Mouse (Mus musculus): ENCODE measurements around the gene 1700037H04Rik.

The 1700037H04Rik gene

DNA sequence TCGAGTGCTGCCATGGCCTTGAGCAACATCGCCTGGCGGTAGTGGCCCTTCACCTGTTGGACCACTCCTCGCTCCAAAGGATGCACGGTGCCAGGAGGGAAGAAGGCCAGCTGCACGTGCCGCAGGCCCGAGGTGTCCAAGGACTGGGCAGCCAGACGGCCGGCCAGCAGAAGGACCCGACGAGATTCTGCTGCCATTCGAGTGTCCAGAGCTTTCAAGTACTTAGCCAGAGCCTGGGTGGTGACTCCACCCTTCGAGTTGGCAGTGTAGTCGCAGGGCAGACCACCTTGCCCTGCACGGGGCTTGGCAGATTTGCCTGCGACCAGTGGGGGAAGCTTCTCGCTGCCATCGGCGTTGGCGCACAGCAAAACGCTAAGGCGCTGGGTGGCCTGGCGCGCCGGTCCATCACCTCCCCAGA lies 19.0 kb upstream of the 1700037H04Rik start:
- peak in 1 of 2 experiments; percentile 41 for DNase-seq

- peak in 1 of 2 experiments; percentile 41 for DNase-seq
These were observed 18.1 kb upstream of the 1700037H04Rik start for GRCm38 (mm10) chr2:131177932-131178331.

- peak; percentile 84 to 88 for DNase-seq
These were observed 16.6 kb upstream of the 1700037H04Rik start for GRCm38 (mm10) chr2:131176491-131176890.

- peak; percentile 55 to 57 for DNase-seq
These were observed 16.0 kb upstream of the 1700037H04Rik start for GRCm38 (mm10) chr2:131175945-131176309.

DNA sequence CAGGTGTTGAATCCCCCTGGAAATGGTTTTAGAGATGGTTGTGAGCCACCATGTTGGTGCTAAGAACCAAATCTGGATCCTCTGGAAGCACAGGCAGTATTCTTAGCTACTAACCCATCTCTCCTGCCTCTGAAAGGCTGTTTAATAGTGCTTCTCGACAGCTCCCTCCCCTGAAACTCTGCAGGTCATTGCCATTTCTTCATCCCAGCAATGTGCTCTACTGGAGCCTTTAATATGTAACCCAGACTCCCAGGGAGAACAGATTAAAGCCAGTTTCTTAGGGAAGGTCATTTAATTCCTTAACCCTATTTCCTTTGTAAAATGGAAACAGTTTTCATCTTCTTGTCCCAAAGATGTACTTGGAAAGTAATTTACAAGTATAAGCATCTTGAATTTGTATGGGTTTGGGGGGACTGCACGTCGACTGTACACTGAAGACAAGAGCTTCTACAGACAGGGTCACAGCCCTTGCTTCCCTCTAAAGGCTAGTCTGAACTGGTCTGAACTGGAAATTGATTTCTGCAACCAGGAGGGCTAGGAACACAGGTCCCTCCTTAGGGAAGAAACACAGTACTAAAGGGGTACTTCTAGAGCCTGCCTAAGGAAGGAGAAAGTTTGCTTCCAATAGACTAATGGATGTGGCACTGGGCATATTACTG lies 15.5 kb upstream of the 1700037H04Rik start:
- peak; percentile 40 to 55 for DNase-seq

- DNase-seq, result peak; percentile 69 to 76
These were observed 14.8 kb upstream of the 1700037H04Rik start for GRCm38 (mm10) chr2:131174700-131175099.

DNA sequence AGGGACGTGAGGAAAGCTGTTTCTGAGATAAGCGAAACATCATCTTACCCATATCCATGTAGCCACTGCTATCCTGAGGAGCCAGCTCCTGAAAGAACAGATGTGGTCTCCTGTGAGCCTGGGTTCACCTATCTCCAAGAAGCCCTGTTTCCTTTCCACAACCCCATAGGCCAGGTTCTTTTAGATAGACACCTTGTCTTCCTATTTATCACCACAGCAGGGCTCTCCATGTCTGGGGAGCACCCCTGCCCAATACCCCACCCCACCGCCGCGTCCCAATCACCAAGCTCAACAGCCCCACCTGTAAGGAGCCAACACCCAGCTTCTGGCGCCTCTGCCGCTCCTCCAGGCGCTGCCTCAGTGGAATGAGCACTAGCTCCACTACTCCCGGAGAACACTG lies 12.4 kb upstream of the 1700037H04Rik start:
- no peak for DNase-seq

- DNase-seq, result peak; percentile 57 to 79
These were observed 11.7 kb upstream of the 1700037H04Rik start for GRCm38 (mm10) chr2:131171401-131172104.

DNA sequence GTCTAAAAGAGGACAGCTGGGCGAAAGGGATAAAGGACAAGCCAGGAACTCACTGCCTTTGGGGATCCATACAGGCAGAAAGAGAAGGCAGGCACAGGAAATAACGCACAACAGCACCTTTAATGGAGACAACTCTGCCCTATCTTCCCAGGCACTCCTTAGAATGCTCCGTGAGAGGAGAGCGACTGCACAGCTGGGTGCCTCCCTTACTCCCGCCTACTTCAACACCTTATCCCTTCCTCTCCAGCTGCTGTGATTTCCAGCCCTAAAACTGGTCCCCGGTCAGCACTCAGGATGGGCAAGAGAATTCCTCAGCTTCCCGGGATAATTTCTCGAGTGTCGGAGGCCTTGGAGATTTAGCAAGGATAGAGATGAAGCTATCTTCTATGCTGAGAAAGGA lies 11.1 kb upstream of the 1700037H04Rik start:
- DNase-seq, result no peak

GRCm38 (mm10) chr2:131168914-131169313 lies 9.0 kb upstream of the 1700037H04Rik start:
- no peak for DNase-seq

DNA sequence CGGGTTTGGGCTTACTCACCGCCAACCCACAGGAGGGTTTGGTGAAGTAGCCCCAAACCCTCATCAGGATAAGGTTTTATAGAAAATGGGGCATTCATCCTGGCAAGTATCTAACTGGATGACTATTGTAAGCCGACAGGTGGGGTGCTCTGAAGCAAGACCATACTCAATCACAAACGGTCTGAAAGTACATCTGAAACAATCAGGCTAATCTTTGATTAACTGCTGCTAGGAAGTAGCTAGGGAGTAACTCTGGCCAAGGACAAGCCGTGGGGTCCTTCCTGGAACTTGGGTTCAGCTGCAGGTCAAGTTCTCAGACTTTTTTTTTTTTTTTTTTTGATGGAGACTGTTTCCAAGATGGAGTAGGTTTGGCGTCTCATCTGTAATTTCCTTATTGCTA lies 8.1 kb upstream of the 1700037H04Rik start:
- DNase-seq, result no peak

- DNase-seq, result no peak
These were observed 6.3 kb upstream of the 1700037H04Rik start for GRCm38 (mm10) chr2:131166172-131166571.

DNA sequence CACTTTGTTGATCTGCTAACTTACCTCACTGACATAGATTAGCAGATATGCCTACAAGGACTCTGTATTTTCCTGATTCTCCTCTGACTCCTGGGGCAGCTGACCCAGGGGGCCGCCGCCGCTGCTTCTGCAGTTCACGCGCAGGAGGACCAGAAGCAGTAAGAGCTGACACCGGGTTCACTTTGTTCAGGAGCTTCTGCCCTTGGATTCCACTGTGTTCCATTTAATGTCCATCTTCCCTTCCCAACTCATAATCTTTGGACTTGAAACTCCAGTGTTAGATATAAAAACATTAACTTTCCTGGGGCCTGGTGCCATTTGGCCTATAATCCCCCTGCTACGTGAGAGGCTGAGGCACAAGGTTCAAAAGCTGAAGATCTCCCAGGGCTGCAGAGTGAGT lies 4.0 kb upstream of the 1700037H04Rik start:
- DNase-seq, result peak; percentile 83 to 89

GRCm38 (mm10) chr2:131160671-131161111 lies 810 bp upstream of the 1700037H04Rik start:
- DNase-seq, result peak; percentile 39 to 49

DNA sequence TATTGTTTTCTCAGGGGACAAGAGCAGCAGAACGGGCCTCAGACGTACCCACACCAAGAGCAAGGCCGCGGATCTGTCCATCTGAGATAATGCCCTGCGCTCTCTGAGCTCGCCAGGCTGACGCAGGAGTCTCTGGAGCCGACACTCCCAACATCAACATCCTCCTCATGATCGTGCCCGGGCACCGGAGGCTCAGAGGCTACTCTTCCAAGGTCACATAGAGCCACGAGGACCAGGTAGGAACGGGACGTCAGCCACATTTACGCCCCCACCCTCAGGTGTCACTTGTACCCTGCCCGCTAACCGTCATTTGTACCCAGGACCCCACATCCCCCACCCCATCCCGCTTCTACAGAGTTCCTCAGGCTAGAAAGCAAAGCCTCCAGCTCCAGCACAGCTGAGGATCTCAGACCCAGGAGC lies 380 bp downstream of the 1700037H04Rik start:
- DNase-seq, result no peak

GRCm38 (mm10) chr2:131156987-131157386 lies 2.9 kb downstream of the 1700037H04Rik start:
- DNase-seq, result no peak

GRCm38 (mm10) chr2:131154036-131154435 lies 5.8 kb downstream of the 1700037H04Rik start:
- no peak for DNase-seq

DNA sequence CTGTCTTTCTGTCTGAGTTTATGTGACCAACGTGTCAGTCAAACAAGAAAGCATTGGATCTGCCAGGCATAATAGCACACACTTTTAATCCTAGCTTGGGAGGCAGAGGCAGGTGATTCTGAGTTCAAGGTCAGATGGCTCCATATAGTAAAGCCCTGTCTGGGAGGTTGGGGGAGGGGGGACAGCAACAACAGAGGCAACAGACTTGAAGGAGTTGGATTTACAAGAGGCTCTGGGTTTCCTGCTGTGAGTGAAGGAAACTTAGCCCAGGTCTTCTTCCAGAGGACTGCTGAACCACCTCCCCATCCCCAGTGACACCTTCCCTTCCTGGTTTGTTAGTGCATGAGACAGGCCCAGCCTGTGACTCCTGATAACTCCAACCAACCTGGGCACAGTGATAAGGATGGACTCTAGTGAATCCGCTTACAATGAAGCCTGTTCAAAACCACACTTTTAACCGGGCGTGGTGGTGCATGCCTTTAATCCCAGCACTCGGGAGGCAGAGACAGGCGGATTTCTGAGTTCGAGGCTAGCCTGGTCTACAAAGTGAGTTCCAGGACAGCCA lies 7.6 kb downstream of the 1700037H04Rik start:
- DNase-seq, result no peak

GRCm38 (mm10) chr2:131149254-131149578 lies 10.7 kb downstream of the 1700037H04Rik start:
- no peak for DNase-seq

GRCm38 (mm10) chr2:131148353-131149253 lies 11.3 kb downstream of the 1700037H04Rik start:
- no peak for DNase-seq

DNA sequence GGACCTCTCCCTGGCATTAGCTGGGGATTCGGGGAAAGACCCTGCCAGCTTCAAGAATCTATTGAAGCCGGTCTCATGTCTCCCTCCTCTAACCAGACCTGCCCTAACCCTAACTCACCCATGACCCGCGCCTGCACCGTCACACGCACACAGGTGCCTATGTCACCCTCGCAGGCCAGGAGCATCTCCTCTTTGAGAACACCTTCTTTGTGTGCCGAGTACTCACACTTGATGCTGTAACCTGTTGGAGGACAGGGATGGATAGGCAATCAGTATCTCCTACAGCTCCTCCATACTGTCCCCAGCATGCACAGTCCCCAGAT lies 12.9 kb downstream of the 1700037H04Rik start:
- no peak for DNase-seq

DNA sequence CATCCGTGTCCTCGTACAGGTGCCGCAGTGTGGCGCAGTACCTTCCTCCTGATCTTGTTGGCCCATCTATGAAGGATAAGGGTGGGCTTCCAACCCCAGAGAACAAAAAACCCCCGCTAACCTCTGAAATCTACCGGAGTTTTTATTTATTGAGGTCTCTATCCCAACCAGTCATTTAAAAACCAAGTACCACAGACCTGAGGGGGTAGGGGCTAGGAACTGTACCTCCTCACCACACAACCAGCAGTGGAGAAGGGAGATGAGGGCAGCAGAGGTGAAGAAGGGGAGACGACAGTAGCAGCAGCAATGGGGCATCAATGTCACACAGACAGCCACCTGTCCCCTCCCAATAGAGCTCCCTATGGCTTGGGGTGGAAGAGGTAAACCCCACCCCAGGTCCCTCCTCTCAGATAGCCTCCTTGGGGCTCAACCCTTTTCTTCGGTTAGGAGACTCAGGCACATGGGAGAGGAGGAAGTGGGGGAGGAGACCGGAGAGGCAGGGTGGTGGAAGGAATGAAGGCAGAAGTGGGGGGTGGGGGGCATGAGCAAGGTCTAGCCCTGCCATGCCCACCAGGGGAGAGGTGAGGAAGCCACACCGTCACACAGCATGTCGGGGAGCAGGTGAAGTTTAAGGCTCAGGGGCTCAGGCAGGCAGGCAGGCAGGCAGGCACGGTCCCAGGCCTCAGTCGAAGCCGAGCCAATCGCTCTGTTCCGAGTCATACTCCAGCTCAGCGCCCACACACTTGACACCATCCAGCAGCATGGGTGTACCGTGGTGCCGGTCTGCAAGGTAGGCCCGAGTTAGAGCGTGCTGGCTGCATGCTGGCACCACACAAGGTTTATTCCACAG lies 13.5 kb downstream of the 1700037H04Rik start:
- no peak for DNase-seq
